Mouse (Mus musculus) embryonic fibroblast, embryonic 13.5 days (primary cell): ENCODE results near the gene Orm2. TPM values are rescaled to one million over a fixed set of nuclear protein-coding genes. Genes with fewer than 3 reads are reported as not detected.

Experiments
- H3K27ac ChIP-seq: 2 replicates; pipeline ENCODE4 v1.5.1; 2012; ENCODE audit warnings: low read length, control low read depth, inconsistent platforms; ENCODE audit not compliant: insufficient read depth
- H3K4me1 ChIP-seq: 2 replicates; pipeline ENCODE4 v1.6.1; 2011; ENCODE audit warnings: low read length; ENCODE audit not compliant: control insufficient read depth, insufficient read depth
- H3K4me3 ChIP-seq: 2 replicates; pipeline ENCODE4 v1.5.1; 2011; ENCODE audit warnings: mild to moderate bottlenecking, control low read depth, low read length; ENCODE audit not compliant: insufficient read depth
- CTCF ChIP-seq: IDR thresholded peaks from 2 replicates; pipeline ENCODE4 v1.5.1; 2011; ENCODE audit warnings: mild to moderate bottlenecking, control low read depth, low read length, moderate library complexity, borderline replicate concordance; ENCODE audit not compliant: insufficient read depth
- POLR2A ChIP-seq: IDR thresholded peaks from 2 replicates; pipeline ENCODE4 v1.6.1; 2011; ENCODE audit warnings: low read depth, mild to moderate bottlenecking, control low read depth, low read length, moderate library complexity
- polyA plus RNA-seq: library from polyadenylated mRNA; stranded (reverse); fragments of >200 nt; gene quantifications from 2 replicates; pipeline ENCODE4 v1.2.4, GENCODE M21; 2011; ENCODE audit warnings: low read depth; ENCODE audit not compliant: missing spikeins, insufficient read length

The Orm2 gene
- polyA plus RNA-seq, 1 experiment = not detected

DNA sequence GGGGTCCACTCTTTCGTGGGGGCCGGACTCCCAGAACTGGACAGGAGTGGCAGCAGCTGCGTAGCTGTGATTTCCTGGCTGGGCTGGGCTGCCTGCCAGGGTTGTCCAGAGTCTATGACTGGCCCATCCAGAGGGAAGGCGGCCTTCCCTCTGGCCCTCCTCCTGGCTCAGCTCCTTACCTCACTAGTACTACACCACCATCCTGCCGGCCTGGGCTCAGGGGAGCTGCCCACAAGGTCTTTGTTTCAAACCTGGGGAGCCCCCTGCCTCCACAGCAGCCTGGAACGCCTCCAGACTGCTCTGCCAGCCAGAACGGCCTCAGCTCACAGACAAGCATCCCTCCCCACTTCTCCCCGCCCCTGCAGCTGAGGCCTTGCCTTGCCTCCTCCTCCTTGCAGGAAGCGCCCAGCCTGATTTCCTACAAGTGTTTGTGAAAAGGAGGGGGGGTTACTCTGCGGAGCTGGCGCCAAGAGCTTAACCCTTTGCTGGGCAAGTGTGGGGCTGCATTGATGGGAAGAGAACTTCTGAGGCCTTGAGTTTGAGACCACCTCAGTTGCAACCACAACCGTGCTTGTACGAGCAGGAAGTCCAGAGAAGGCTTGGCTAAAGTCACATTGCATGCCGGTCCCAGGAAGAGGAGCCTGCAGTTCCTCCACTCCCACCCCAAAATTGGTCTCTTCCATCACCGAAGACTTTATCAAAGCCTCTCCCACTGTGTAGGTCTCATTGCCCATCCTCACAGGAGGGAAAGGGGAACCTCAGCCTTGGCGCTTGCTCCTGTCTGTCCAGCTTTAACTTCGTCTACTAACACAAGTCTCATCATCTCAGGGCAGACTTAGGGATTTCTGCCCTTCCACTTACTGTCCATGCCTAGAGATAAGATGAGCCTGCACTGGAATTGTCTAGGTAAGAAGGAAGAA is 41.1 kb downstream of the Orm2 start, which contains the start of gene Akna:
Gene Akna, minus strand, starts transcription at position 315 of the 920 bp plus-strand sequence.
- peak; percentile 70 for TF ChIP-seq POLR2A
- no peak for TF ChIP-seq CTCF
- H3K4me3 ChIP-seq = peak within 1 kb of the TSS; percentile 1; the same call in 1 of the 2 replicates
- H3K4me1 ChIP-seq = peaks cover 26% of the 10 kb centered on the region
- H3K27ac ChIP-seq = peak within 1 kb of the TSS; percentile 72

DNA sequence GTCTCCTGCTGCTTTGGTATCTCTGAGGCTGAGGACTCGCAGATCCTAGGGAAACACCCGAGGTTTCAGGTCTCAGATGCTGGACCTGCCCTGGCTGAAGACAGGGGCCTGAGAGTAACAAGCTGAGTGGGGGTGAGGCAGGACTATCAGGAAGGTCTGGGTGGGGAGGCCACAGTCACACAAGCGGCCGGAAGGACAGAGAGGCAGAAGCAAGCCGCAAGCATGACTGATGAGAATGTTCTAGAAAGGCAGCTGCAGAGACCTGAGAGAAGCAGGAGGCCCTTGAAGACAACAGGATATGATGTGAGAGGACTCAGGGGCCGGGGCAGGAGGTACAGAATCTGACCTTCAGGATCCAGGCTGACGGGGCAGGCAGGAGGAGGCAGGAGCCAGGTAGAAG is 42.0 kb downstream of the Orm2 start:
- peaks cover 21% of the 10 kb centered on the region for H3K4me1 ChIP-seq
- H3K4me3 ChIP-seq = no peak overlapping the region
- H3K27ac ChIP-seq = no peak overlapping the region
- TF ChIP-seq POLR2A = no peak
- TF ChIP-seq CTCF = no peak

DNA sequence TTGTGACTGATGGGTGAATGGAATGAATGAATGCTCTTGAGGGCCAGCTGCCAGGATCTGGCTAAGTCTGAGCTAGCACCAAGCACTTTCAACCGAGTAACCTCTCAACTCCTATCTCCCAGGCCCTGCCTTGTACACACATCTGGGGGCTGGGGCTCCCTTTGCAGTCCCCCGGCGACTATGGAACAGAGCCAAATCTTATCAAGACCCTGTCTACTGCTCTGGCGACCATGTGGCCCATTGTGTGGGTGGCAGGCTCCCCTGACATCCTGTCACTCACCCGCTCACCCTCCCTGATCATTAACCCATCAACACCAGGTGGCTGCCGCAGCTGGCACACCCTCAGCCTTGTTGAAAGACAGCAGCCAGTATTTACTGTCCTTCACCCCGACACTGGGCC is 42.8 kb downstream of the Orm2 start:
- no peak overlapping the region for H3K27ac ChIP-seq
- no peak overlapping the region for H3K4me3 ChIP-seq
- TF ChIP-seq CTCF = no peak
- TF ChIP-seq POLR2A = no peak
- peaks cover 21% of the 10 kb centered on the region for H3K4me1 ChIP-seq

DNA sequence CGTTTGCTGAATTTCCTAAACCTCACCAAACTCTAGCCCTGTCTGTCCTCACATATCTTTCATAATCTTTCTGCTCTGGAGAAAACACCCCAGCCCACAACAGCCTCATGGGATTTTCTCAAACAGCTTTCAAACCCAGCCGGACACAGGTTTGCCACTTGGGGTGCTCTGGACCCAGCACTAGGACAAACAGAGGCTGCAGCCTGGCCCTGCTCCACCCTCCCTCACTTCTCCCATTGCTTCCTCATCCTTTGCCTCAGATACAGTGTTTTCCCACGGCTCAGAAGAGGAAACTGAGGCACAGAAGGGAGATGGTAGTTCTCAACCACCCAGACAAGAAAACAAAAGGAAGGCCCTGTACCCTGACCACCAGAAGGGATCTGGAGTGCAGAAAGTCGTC is 43.4 kb downstream of the Orm2 start:
- H3K27ac ChIP-seq = no peak overlapping the region
- TF ChIP-seq POLR2A (no peak), CTCF (no peak)
- peaks cover 19% of the 10 kb centered on the region for H3K4me1 ChIP-seq
- H3K4me3 ChIP-seq = no peak overlapping the region

DNA sequence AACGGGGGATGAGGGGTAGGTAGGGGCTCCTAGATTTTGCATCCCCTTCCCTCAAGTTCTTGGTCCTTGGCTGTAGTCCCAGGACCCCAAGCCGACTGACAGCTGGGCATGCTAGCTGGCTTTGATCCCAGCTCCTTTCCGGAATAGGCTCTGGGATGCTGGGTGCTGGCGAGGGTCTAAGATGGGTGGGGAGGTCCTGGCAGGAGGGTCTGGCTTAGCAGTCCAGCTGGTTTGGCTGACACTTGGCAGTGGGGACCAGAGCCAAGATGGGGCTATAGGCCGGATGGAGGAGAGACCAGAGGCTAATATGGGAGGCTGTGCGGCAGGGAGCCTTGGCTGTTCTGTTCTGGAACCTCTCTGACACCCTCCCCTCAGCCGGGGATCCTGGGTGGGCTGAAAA is 46.0 kb downstream of the Orm2 start:
- TF ChIP-seq CTCF (no peak), POLR2A (no peak)
- Histone ChIP-seq H3K4me3 (no peak overlapping the region), H3K27ac (no peak overlapping the region), H3K4me1 (peaks cover 8% of the 10 kb centered on the region)

DNA sequence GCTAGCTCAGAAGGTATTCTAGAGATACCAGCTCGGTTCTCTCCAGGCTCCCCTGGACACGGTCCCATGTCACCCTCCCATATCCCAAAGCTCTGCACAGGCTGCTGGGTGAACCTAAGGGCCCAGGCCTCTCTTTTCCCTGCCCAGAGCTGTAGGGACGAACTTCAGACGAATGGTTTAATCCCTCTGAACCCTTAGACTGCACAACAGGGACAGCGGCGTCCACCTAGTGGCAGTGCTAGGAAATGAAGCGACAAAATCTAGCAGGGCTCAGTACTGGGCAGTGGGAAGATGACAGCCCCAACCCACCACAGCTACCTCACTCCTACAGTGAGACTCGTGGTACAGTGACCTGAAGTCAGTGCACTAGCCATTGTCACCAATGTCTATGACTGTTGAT is 46.4 kb downstream of the Orm2 start:
- TF ChIP-seq CTCF (peak; percentile 72; the same call in 1 of the 2 replicates), POLR2A (peak; percentile 37; the same call in 1 of the 2 replicates)
- peak overlapping the region; percentile 77 for H3K27ac ChIP-seq
- H3K4me3 ChIP-seq = 0 out of 2 replicates have a peak overlapping the region, but pooled peaks have one; percentile 61
- peaks cover 4% of the 10 kb centered on the region for H3K4me1 ChIP-seq

DNA sequence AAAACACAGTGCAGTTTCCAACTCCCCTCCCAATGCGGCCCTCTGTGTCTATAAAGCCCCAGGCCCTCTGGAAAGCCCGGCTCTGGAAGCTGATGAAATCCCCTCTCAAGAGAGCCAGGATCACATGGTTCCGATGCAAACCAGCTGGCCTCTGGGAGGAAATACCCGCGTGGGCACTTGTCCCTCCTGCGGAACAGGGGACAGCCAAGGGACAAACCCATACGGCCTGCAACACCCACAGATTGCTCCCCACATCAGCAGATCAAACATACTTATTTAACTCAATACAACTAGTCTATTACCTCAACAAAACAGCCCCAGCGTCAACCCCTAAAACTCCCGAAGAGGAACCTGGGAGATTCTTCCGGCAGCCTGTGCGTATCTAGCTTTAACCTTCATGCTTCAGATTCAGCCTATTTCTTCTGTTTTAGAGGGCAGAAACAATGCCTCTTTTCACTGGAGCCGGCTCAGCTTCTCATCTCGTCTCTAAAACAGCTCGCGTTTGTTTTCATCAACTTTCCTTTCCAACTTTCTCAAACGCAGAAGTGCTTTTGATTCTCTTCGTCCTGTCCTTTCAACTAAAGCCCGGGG is 47.2 kb downstream of the Orm2 start:
- Histone ChIP-seq H3K27ac (peak overlapping the region; percentile 78), H3K4me3 (peak overlapping the region; percentile 61), H3K4me1 (no peaks in the 10 kb centered on the region)
- TF ChIP-seq CTCF (no peak), POLR2A (peak; percentile 63; the same call in 1 of the 2 replicates)

DNA sequence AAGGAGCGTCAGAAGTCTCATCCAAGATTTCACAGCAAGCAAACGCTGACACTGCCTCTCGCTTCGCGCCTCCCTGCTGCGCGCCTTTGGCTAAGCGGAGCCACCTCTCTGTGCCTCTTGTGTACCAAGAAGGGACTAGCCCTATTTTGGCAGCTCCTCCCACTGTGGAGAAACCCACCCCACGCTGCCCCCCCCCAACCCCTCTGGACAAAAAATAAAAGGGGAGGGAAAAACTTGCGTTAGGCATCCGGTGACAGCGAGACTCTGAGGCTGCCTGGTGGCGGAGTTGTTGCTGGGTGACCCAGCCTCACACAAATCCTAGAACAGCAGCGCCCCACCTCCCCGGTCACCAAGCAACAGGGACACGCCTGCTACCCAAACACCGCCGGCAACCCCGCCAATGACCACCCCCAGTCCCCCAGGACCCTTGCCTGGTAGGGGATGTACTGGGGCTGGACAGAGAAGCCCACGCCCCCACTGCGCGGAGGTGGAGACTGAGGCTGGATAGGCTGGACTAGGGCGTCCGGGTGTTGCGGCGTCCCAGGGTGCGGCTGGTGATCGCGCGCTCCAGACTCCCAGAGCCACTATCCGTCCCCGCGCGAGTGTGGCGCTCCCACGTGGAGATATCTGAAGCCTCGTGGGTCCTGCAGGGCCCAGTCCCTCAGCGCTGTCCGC is 47.8 kb downstream of the Orm2 start:
- peak overlapping the region; percentile 78 for H3K27ac ChIP-seq
- no peaks in the 10 kb centered on the region for H3K4me1 ChIP-seq
- TF ChIP-seq POLR2A (peak; percentile 94), CTCF (no peak)
- H3K4me3 ChIP-seq = peak overlapping the region; percentile 61

DNA sequence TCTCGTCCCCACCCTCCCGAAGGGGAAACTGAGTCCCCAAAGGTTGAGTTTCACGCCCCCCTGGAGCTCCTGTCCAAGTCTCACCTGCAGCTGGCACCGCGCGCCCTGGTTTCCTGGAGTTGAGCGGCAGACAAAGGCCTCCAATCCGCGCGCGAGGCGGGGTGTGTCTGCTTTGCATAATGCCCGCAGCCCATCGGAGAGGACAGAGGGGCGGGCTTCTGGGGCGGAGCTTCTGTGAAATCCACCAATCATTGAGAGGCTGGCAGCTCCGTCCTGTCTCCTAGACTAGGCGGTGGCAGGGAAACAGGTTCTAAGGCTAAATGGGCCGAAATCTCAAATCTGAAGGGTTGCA is 48.3 kb downstream of the Orm2 start:
- no peak overlapping the region for H3K27ac ChIP-seq
- TF ChIP-seq POLR2A = no peak
- no peaks in the 10 kb centered on the region for H3K4me1 ChIP-seq
- H3K4me3 ChIP-seq = peak overlapping the region; percentile 61
